Mouse (Mus musculus) v-Abl transformed pro-B cells (cell line): ENCODE data around the gene Daam2.

Experiments used
- in situ Hi-C, 2 experiments: fragments of 400-800 bp; cut with MboI; formaldehyde crosslinking; loops; one replicate each; pipeline ENCODE4 v1.15.1; 2025; ENCODE audit not compliant: unreplicated experiment in 2 of 2

The Daam2 gene

DNA sequence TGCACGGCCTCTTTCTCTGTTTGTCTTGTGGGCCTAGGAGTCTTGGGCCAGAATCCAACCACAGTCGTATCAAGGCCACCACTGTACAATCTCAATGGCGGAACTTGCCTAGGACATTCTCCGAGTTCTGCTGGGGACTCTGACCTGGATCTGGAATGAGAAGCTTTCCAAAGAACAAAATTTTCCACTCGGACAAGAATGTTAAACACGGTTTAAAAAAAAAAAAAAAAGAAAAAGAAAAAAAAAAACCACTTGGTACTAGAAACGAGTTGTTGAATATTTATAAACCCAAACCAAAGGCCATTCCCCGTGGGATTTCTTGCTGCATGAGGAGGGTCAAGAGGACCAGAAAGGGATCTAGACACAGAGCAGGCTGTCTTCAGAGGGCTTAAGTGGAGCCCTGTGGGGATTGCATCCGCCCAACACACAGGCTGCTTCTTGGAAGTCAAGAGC, 29.9 kb downstream of the Daam2 start:
- in situ Hi-C loops = no loop called here

- in situ Hi-C loops = no loop called here
These were observed 32.5 kb downstream of the Daam2 start for GRCm38 (mm10) chr17:49531661-49532060.

GRCm38 (mm10) chr17:49530215-49530614, 33.9 kb downstream of the Daam2 start:
- in situ Hi-C loops = no loop called here

- in situ Hi-C loops = no loop called here
These were observed 35.5 kb downstream of the Daam2 start for GRCm38 (mm10) chr17:49528503-49529205.

GRCm38 (mm10) chr17:49528033-49528432, 36.1 kb downstream of the Daam2 start:
- in situ Hi-C loops = no loop called here

DNA sequence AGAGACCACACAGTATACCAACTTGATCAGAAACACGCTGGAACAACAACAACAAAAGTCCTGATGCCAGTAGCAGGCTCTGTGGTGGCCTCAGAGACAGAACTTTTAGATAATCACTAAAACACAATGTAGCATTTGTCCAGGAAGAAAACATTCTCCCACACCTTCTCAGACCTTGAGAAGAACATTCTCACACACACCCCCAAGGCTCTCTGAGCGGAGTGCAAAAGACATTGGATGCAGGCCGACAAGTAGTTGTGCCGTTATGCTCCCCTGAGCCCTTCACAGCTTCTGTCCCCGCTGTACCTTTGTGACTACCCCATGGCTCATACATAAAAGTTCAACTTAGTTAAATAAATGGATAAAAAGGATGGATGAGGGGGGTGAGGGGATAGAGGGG, 37.6 kb downstream of the Daam2 start:
- in situ Hi-C loops = no loop called here

DNA sequence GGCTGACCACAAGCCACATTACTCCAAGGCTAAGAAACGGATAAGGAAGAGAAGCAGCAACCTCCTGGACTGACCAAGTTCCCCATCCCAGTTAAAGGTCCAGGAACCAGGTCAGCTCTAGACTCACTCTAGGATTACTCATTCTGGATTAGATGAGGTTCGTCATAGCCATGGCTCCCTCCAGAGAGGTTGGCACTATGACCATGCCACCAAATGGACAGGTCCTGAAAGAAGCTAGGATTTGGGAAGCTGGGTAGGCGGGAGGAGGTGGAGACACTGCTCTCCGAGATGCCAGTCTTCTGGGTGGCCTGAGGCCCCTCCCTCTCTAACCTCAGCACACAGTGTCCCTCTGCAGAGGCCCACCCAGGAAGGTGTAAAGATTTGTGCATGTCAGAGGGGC, 38.2 kb downstream of the Daam2 start:
- in situ Hi-C loops = no loop called here

DNA sequence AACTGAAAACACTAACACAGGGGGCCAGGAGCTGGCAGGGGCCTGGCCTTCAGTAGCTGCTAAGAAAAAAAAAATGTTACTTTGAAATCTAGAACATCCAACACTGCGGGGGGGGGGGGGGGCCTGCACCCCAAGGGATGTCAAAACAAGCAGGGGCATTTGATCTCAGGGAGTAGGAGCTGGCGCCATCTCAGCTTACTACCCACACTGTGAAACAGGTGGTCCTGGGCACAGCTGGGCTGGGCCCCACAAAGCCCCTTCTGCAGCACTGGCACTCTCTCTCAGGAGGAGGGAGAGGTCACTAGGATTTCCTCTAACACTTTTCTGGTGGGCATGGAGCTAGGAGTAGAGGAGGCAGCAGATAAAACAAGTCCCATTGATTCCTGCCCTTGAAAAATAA, 39.6 kb downstream of the Daam2 start:
- in situ Hi-C loops = no loop called here

- in situ Hi-C loops = no loop called here
These were observed 41.7 kb downstream of the Daam2 start for GRCm38 (mm10) chr17:49522435-49522834.

DNA sequence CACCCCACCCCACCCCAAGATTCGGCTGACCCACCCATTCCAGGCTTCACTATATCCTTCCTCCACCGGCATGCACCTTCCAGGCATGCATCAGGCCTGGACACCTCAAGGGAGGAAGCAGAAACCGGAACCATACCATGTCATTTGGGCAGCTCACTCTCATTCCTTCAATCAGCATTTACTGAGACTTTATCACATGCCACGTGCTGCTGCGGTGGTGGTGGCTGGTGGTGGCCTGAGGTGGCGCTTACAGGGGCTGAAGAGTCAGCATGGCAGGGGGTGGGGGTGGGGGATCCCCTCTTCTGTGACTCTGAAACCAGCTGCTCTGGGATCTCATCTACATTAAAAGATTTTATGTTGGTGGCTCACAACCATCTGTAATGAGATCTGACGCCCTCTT, 42.1 kb downstream of the Daam2 start:
- in situ Hi-C loops = no loop called here

- in situ Hi-C loops = no loop called here
These were observed 43.5 kb downstream of the Daam2 start for GRCm38 (mm10) chr17:49520674-49521073.

DNA sequence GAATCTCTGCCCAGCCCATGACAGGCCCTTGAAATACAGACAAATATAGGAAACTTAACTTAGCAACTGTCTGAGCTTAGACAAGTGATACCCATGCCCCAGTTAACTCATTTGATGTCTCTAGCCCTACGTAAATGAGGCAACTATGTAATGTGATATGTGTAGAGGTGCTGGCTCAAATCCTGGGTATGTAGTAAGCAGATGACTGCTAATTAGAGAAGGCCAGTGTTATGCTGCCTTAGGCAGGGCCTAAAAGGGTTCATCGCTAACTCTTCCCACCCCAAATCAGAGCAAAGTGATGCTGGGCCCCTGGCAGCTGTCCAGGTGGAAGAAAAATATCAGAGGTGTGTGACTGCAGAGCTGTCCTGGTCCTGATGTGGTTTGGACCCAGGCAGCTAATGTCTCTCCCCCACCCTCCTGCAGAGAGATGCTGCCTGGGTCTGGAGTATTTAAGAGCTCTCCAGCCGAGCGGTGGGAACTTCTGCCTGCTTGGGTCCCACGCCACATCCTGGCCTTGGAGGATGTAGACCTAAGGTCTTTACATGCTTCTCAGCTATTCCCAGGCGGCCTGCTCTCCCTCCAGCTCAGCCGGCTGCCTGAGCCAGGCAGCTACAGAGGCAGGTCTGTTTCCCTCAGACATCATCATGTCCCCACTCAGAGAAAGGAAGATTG, 44.4 kb downstream of the Daam2 start:
- in situ Hi-C loops = loop anchor here in 1 of 2 experiments (10.0 kb wide), 1 partner anchor 125 kb away; no protein-coding TSS in a partner anchor

- in situ Hi-C loops = loop anchor here in 1 of 2 experiments (10.0 kb wide), 1 partner anchor 122 kb away; no protein-coding TSS in a partner anchor
These were observed 47.1 kb downstream of the Daam2 start for GRCm38 (mm10) chr17:49517091-49517490.

DNA sequence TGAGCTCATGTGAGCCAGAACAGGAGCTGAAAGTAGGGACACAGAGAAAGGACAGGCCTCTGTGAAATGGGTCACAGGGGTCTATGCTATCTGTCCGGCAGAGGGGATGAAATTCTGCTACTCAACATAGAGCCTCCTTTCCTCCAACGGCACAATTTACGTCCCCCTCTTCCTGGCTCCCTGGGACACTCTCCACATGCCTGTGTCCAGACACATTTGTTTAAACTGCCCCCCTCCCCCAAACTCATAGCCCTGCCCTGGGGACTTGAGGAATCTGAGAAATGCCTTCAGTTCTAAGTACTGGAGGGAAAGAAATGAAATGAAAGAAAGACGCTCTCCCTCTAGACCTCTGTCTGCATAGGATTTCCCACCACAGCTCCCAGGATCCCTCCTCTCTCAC, 48.5 kb downstream of the Daam2 start:
- in situ Hi-C loops = loop anchor here in 1 of 2 experiments (10.0 kb wide), 1 partner anchor 121 kb away; no protein-coding TSS in a partner anchor

DNA sequence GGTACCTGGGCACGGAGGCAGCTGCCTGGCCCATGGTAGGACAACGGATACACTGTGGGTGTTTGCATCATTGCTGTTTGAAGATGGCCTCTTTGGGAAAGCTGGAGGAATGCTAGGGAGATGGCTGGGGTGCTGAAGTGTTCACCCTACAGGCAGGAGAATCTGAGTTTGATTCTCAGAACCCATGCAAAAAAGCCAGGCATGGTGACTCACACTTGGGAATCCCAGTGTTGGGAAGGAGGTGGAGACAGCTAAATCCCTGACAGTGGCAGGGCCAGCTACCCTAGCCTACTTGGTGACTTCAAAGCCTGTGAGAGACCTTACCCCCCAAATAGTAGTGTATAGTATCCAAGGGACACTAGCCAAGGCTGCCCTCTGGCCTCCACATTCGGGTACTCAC, 49.0 kb downstream of the Daam2 start:
- in situ Hi-C loops = loop anchor here in 1 of 2 experiments (10.0 kb wide), 1 partner anchor 120 kb away; no protein-coding TSS in a partner anchor

DNA sequence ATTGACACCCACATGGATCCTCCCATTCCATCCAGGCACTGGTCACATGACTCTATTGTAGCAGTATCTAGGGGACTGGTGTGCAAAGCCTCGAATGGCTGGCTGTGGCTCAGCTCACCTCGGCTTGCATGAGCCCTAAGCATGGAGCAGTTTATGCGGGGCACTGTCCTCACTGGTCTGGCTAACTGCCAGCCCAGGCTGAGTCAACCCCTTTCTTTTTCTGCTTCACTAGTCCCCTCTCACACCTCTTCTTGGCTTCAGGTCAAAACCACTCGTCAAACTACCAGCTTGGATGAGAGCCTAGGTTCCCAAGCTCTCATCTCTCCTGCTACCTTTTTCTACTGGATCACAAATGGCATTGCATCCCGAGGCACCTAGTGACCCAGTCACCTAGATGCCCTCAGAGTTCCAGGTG, 51.5 kb downstream of the Daam2 start:
- in situ Hi-C loops = loop anchor here in 1 of 2 experiments (10.0 kb wide), 1 partner anchor 118 kb away; no protein-coding TSS in a partner anchor

DNA sequence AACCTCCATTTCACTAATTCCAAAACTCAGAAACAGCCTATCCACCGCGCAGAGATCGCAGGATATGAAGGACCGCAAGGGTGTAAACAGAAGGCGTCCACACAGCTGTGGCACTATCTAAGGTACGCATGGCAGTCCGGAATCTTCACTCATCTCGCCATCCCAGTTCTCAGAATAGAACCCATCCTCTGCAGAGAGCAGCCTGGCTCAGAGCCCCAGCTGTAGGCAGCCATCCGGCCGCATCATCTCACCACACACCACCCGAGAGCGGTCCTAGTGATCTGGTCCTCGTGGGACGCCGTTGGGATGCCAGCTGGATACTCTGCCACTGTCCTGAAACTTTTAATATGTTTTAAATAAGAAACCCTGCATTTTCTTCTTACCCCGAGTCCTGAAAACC, 54.7 kb downstream of the Daam2 start:
- in situ Hi-C loops = no loop called here

DNA sequence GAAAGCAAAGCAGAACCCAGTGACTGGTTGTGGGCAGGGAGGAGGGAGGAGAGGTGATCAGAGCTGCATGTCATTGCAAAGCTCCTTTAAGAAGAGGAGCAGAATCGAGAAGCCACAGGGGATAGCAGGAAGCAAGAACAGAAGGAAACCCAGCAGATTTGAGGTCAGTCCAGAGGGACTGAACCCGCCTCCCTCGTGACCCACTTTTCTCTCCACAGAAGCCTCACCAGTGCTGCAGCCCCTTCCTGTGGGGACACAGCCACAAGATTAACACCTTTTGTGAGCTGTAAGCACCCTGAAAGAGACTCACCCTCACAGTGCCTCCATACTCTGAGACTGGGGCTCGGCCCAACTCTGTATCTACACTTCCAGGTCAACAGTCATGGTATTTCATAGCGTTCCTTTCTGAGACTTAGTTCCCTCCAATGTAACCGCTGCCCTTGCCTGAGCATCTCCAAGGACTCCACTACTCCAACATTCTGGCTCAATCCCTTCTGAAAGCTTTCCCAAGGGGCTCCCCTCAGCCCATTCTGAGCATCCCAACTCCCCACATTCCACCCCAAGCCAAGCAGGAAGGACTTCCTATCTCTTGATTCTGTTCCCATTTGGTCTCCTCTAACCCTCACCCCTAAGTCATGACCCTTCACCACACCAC, 60.8 kb downstream of the Daam2 start:
- in situ Hi-C loops = no loop called here

GRCm38 (mm10) chr17:49500234-49500633, 63.9 kb downstream of the Daam2 start:
- in situ Hi-C loops = no loop called here

DNA sequence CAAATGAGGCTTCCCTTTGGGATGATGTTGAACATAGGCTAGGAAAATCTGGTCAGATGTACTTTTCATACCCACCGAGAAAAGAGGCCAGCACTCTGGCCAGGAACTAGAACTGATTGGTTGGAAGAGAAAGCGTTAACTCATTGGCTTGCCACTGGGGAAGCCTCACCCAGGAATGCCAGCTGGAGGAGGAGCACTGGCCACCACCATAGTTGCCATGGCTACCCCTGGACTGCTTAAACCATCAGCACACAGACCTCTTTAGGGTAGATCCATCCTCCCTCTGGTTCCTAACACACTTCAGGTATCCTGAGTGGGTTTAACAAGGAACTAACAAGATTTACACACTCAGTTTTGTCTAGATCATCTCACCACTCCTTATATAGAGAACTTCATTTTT, 64.5 kb downstream of the Daam2 start:
- in situ Hi-C loops = no loop called here

DNA sequence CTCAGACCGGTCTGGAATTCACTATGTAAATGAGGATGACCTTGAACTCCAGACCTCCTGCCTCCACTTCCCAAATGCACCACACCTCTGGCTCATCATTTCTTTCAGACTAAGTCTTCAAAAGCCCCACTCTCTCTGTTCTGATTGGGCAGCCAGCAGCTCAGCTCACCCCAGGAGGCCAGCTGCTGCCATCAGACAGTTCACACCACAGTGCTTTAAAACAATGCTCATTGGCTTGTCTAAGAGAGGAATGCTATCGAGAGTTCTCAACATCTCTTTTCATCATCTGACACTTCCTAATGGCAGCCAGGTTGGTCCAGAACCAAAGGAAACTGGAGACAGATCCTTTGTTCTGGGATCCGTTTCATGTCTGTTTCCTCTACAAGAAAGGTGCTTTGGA, 66.0 kb downstream of the Daam2 start:
- in situ Hi-C loops = no loop called here
